Mouse (Mus musculus): Measurements from ENCODE around the gene Timm50. TPM values are rescaled to one million over a fixed set of nuclear protein-coding genes. Genes with fewer than 3 reads are reported as not detected.

Timm50 gene
- total and polyA plus RNA-seq, 2 experiments from 2014 or later: 82.9 to 125 TPM

DNA sequence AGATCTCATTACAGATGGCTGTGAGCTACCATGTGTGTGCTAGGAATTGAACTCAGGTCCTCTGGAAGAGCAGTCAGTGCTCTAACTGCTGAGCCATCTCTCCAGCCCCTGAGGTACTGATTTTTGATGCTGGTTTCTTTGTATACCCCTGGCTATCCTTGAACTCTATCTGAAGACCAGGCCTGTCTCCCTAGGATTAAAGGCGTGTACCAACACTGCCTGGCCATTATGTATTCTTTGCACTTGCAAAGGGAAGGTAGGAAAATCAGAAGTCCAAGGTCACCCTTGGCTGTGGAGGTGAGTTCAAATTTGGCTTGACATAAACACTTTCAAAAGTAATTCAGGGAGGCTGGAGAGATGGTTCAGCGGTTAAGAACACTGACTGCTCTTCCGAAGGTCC is 42.7 kb upstream of the Timm50 start:
- DNase-seq (ENCODE audit: low spot score) (no peak), ATAC-seq (no peak)
- H3K9me3 ChIP-seq (ENCODE audit: low read length): no peaks in the 10 kb centered on the region
- 91% methylated on average over 3 of the region's 3 CpGs for WGBS
- H3K27ac ChIP-seq: no peak overlapping the region
- H3K4me1 ChIP-seq (ENCODE audit: insufficient read depth, low read length): peaks cover 7% of the 10 kb centered on the region; the same call in 1 of the 2 replicates
- H3K4me3 ChIP-seq (ENCODE audit: low read length): no peak overlapping the region
- no peaks in the 10 kb centered on the region for H3K27me3 ChIP-seq (ENCODE audit: insufficient read depth, low read length)
- peaks cover 19% of the 10 kb centered on the region for H3K36me3 ChIP-seq (ENCODE audit: insufficient read depth, low read length)
- TF ChIP-seq CTCF (IDR thresholded peaks at IDR 0.05; ENCODE audit: low read depth): no peak
- no peak overlapping the region for H3K4me2 ChIP-seq (ENCODE audit: low read depth, low read length)
- no peak overlapping the region for H3K9ac ChIP-seq (replicated peaks; ENCODE audit: low read length)

DNA sequence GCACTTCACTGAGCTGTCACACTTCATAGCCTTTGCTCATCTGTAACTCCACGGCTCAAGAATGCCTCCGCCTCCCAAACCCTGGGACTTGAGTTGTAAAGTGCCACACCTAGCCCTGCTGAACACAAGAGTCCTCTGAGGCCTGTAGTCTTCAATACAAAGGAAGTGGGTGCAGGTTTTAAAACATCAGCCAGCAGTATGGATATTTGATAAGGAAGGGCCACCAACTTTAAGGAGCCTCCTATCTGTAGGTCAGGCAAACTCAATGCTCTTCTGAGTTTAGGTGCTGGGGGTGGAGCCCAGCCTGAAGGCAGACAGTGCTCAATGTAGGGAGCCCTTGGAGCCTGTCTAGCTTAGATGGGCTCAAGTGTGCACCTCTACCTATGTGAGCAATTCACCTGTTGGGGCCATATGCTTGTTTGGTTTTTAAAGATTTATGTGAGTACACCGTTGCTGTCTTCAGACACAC is 42.3 kb upstream of the Timm50 start:
- no peaks in the 10 kb centered on the region for H3K9me3 ChIP-seq (ENCODE audit: low read length)
- no peak overlapping the region for H3K4me3 ChIP-seq (ENCODE audit: low read length)
- no peak for TF ChIP-seq CTCF (IDR thresholded peaks at IDR 0.05; ENCODE audit: low read depth)
- H3K4me2 ChIP-seq (ENCODE audit: low read depth, low read length): no peak overlapping the region
- no peak overlapping the region for H3K9ac ChIP-seq (replicated peaks; ENCODE audit: low read length)
- ATAC-seq (no peak), DNase-seq (ENCODE audit: low spot score) (no peak)
- H3K27ac ChIP-seq: no peak overlapping the region
- WGBS: 88% methylated on average over 3 of the region's 3 CpGs
- peaks cover 7% of the 10 kb centered on the region; the same call in 1 of the 2 replicates for H3K4me1 ChIP-seq (ENCODE audit: insufficient read depth, low read length)
- H3K36me3 ChIP-seq (ENCODE audit: insufficient read depth, low read length): peaks cover 19% of the 10 kb centered on the region
- H3K27me3 ChIP-seq (ENCODE audit: insufficient read depth, low read length): no peaks in the 10 kb centered on the region

DNA sequence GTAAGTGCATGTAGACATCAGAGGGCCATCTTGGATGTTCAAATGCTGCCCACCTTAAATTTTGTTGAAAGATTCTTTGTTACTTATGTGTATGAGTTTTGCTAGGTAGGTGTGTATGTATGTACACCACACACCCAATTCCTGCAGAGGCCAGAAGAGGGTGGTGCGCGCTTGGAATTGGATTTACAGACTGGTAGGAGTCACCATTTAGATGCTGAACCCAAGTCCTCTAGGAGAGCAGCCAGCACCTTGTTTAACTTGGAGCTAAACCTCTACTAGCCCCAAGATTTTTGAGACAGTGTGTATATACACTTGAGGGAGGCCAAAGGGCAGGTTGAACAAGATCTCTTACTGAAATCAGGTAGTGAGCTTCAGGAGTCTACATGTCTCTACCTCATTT is 41.4 kb upstream of the Timm50 start:
- peak; percentile 34 for TF ChIP-seq CTCF (IDR thresholded peaks at IDR 0.05; ENCODE audit: low read depth)
- Histone ChIP-seq H3K36me3 (ENCODE audit: insufficient read depth, low read length) (peaks cover 19% of the 10 kb centered on the region), H3K4me1 (ENCODE audit: insufficient read depth, low read length) (peaks cover 7% of the 10 kb centered on the region; the same call in 1 of the 2 replicates), H3K4me2 (ENCODE audit: low read depth, low read length) (no peak overlapping the region), H3K9ac (replicated peaks; ENCODE audit: low read length) (no peak overlapping the region), H3K27ac (no peak overlapping the region), H3K4me3 (ENCODE audit: low read length) (no peak overlapping the region), H3K9me3 (ENCODE audit: low read length) (no peaks in the 10 kb centered on the region), H3K27me3 (ENCODE audit: insufficient read depth, low read length) (no peaks in the 10 kb centered on the region)
- no peak for ATAC-seq
- 95% methylated on average over 2 of the region's 2 CpGs for WGBS
- DNase-seq (ENCODE audit: low spot score): no peak

DNA sequence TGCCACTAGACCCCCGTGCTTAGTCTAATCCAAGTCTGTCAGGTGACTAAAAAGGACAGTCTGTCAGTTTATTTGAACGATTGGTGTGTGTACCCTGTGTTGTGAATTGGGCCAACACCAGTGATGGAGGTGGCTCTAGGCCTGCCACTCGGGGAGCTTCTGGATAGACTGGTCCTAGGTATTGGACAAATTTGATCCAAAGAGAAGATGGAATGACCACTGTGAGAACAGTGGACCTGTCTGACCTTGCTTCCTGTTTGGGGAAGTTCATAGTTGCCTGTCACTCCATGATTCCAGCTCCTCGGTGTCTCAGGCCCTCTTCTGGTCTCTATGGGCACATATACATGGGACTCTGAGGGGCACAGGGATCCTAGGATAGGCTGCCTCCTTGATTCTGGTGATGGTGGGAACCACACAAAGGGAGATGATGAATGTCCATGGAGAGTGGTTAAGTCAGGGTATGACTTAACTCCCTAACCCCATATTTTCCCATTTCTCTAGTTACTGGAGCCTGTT is 39.9 kb upstream of the Timm50 start:
- ATAC-seq: no peak
- 43% methylated on average over 4 of the region's 4 CpGs for WGBS
- Histone ChIP-seq H3K4me3 (ENCODE audit: low read length) (peak overlapping the region; percentile 85), H3K4me2 (ENCODE audit: low read depth, low read length) (peak overlapping the region; percentile 95), H3K4me1 (ENCODE audit: insufficient read depth, low read length) (peaks cover 7% of the 10 kb centered on the region; the same call in 1 of the 2 replicates), H3K9me3 (ENCODE audit: low read length) (no peaks in the 10 kb centered on the region), H3K27me3 (ENCODE audit: insufficient read depth, low read length) (no peaks in the 10 kb centered on the region), H3K27ac (peak overlapping the region; percentile 89; the same call in 1 of the 2 replicates), H3K36me3 (ENCODE audit: insufficient read depth, low read length) (peaks cover 19% of the 10 kb centered on the region), H3K9ac (replicated peaks; ENCODE audit: low read length) (peak overlapping the region; percentile 92)
- no peak for TF ChIP-seq CTCF (IDR thresholded peaks at IDR 0.05; ENCODE audit: low read depth)
- no peak for DNase-seq (ENCODE audit: low spot score)

DNA sequence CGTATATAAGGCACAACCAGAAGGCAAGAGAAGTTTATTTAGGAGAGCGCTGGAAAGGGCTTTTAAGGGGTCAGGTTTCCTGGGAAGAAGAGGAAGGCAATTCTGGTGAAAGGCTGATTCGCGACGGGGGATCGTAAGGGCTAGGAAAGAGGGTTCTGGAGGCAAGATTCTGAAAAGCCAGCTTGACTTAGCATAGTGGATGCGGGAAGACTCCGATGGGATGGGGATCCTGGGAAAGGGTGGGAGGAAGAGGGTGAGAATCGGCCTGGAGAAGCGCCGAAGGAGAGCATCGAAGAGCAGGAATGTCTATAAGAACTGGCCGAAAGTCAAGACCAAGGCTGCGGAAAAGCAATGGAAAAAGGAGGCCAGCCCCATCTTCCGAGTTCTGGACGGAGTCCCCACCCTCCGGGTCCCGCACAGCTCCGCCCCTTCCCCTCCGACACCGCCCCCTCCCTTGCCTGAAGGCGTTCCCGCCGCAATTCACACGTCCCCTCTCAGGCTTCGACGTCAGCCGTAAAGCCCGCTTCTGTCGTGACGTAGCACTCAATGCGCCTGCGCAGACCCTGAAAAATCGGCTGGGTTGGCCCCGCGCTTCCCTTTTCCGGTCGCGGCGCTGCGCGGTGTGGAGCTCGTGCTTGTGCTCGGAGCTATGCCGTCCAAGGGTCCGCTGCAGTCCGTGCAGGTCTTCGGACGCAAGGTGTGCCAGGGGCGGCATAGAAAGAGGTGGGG is 38.4 kb upstream of the Timm50 start, which contains the start of gene Rps16:
Gene Rps16 (plus strand): TSS at position 498 of the 729 bp plus-strand sequence.
- H3K36me3 ChIP-seq (ENCODE audit: insufficient read depth, low read length): peaks cover 19% of the 10 kb centered on the region
- H3K4me3 ChIP-seq (ENCODE audit: low read length): peak within 1 kb of the TSS; percentile 85
- peaks cover 7% of the 10 kb centered on the region; the same call in 1 of the 2 replicates for H3K4me1 ChIP-seq (ENCODE audit: insufficient read depth, low read length)
- H3K27ac ChIP-seq: peak within 1 kb of the TSS; percentile 89
- DNase-seq (ENCODE audit: low spot score) (peak; percentile 99), ATAC-seq (peak; percentile 97)
- WGBS: under 1% methylated on average over 49 of the region's 50 CpGs
- no peaks in the 10 kb centered on the region for H3K9me3 ChIP-seq (ENCODE audit: low read length)
- H3K9ac ChIP-seq (replicated peaks; ENCODE audit: low read length): peak within 1 kb of the TSS; percentile 92
- H3K4me2 ChIP-seq (ENCODE audit: low read depth, low read length): peak within 1 kb of the TSS; percentile 95
- H3K27me3 ChIP-seq (ENCODE audit: insufficient read depth, low read length): no peaks in the 10 kb centered on the region
- TF ChIP-seq CTCF (IDR thresholded peaks at IDR 0.05; ENCODE audit: low read depth): peak; percentile 10; the same call in 1 of the 2 replicates

DNA sequence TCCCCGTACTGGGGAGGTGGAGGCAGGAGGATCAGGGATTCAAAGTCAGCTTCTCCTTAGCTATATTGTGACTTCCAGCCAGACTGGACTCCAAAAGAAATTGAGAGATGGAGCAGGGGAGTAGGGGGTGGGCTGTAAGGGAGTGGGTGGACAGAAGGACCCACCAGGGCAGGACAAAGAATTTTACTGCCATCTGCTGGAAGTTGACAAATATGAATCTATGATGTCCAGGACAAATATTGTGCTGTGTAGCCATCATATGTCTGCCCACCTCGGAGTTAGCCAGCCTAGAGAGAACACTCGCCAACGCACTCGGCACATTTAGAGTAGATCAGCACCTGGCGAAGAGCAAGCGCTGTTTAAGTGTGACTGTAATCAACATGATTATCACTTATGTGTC is 36.7 kb upstream of the Timm50 start:
- H3K4me1 ChIP-seq (ENCODE audit: insufficient read depth, low read length): peaks cover 7% of the 10 kb centered on the region; the same call in 1 of the 2 replicates
- peak; percentile 50 for TF ChIP-seq CTCF (IDR thresholded peaks at IDR 0.05; ENCODE audit: low read depth)
- H3K36me3 ChIP-seq (ENCODE audit: insufficient read depth, low read length): peaks cover 8% of the 10 kb centered on the region
- H3K9me3 ChIP-seq (ENCODE audit: low read length): no peaks in the 10 kb centered on the region
- H3K4me3 ChIP-seq (ENCODE audit: low read length): no peak overlapping the region
- no peak overlapping the region for H3K9ac ChIP-seq (replicated peaks; ENCODE audit: low read length)
- no peaks in the 10 kb centered on the region for H3K27me3 ChIP-seq (ENCODE audit: insufficient read depth, low read length)
- 80% methylated on average over 7 of the region's 7 CpGs for WGBS
- no peak overlapping the region for H3K4me2 ChIP-seq (ENCODE audit: low read depth, low read length)
- no peak for ATAC-seq
- peak; percentile 57 for DNase-seq (ENCODE audit: low spot score)
- no peak overlapping the region for H3K27ac ChIP-seq

Measured in hindbrain, postnatal 0 days (tissue).